10 mouse cellular contexts compared by ENCODE assay signal in the genomic region with DNA sequence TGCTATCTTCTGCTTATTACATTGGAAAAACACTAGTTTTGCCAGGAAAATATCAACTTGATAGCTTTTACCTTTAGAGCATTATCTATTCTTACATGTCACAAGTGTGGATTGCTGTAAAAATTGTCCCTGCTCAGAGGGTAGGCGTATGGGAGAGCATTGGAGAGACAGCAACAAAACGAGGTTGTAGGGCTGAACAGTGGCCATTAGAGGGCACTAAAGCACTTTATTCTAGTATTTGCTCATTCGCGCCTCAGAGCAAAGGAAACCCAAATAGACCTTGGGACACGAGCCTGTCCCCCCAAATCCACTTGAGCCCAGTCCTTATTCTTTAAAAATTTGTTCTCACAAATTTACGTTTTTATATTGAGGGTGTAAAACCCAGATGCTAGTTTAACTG. TPM values are rescaled to one million over a fixed set of nuclear protein-coding genes. Genes with fewer than 3 reads are reported as not detected.
DNase-seq lines count a peak whose midpoint lies in the region; ATAC-seq lines count a peak whose summit lies in the region.
"Had no signal": no experiment of that assay in that cellular context is flagged by ENCODE, and none has a peak within 500 bp of the region (broad histone marks: within the 10 kb centered on the region; RNA-seq: fewer than 3 reads in every experiment).

No protein-coding gene starts in this region.

- no peak overlapping the region for H3K27ac ChIP-seq in forebrain, embryonic 15.5 days (replicated peaks)
- H3K27ac ChIP-seq: heart, embryonic 13.5 days had no signal

- no peaks in the 10 kb centered on the region for H3K36me3 ChIP-seq in forebrain, embryonic 15.5 days

- H3K9me3 ChIP-seq in forebrain, embryonic 15.5 days, result no peaks in the 10 kb centered on the region
- H3K9me3 ChIP-seq: heart, embryonic 13.5 days had no signal

- H3K4me2 ChIP-seq in forebrain, embryonic 15.5 days (replicated peaks), result no peak overlapping the region
- H3K4me2 ChIP-seq: heart, embryonic 13.5 days had no signal

- no peak overlapping the region for H3K4me3 ChIP-seq in forebrain, embryonic 15.5 days
- H3K4me3 ChIP-seq: heart, embryonic 13.5 days had no signal

- H3K4me1 ChIP-seq in forebrain, embryonic 15.5 days, result no peaks in the 10 kb centered on the region
- H3K4me1 ChIP-seq: heart, embryonic 13.5 days had no signal

- WGBS in forebrain, embryonic 15.5 days, result 10% methylated on average over 6 of the region's 6 CpGs

- H3K9ac ChIP-seq in forebrain, embryonic 15.5 days (replicated peaks), result no peak overlapping the region
- H3K9ac ChIP-seq: heart, embryonic 13.5 days had no signal

- peak; percentile 70 for DNase-seq in 416B (ENCODE audit: low read depth)
- DNase-seq in ES-CJ7 (ENCODE audit: low read depth, low spot score), result peak; percentile 65
- DNase-seq in c-Kit-positive CD71-positive TER-119-negative erythroid progenitor cells, embryonic 14.5 days (ENCODE audit: low read depth), result peak; percentile 34
- DNase-seq in kidney, adult 8-10 months, result peak; percentile 32 to 53
- DNase-seq in left cerebral cortex, postnatal 36 days (ENCODE audit: low spot score in 2 of 2), result peak; percentile 18 to 51
- DNase-seq in naive thymus-derived CD4-positive, alpha-beta T cell, adult 2 months (ENCODE audit: low read depth), result peak; percentile 53

- intact Hi-C loops in left cerebral cortex, postnatal 36 days (cut with DNase I), result loop anchor here (5.0 kb wide), 1 partner anchor 820 kb away; no protein-coding TSS in a partner anchor

- H3K27me3 ChIP-seq in forebrain, embryonic 15.5 days, result no peaks in the 10 kb centered on the region
- H3K27me3 ChIP-seq: heart, embryonic 13.5 days had no signal

- ATAC-seq in forebrain, embryonic 15.5 days (replicated peaks), result peak; percentile 88
- ATAC-seq in monocyte, adult 5-6 weeks (replicated peaks; ENCODE audit: insufficient number of reproducible peaks, low FRiP score, low TSS enrichment, poor library complexity, severe bottlenecking), result no peak

RNA-seq across cellular contexts. Expression of a gene that starts 0.9 kb away (rescaled TPM):
- polyA plus RNA-seq in forebrain, embryonic 15.5 days (2015; fragmentation: Nextera tagmentation; extraction: Ambion mirVana), result 1.3 TPM in 2 replicates
- 1 to 10 TPM; 1.7 to 2.2 TPM for total RNA-seq in left cerebral cortex, postnatal 36 days (2021)
- total RNA-seq in monocyte, adult 5-6 weeks (2017), result not detected in 3 replicates
- polyA plus RNA-seq: heart, embryonic 13.5 days; stomach, embryonic 16.5 days had no signal
